Mouse (Mus musculus): ENCODE results near the gene Stom.

- TF ChIP-seq POLR2A (IDR thresholded peaks at IDR 0.05; ENCODE audit: borderline replicate concordance, low read depth, low read length) (no peak), CTCF (IDR thresholded peaks at IDR 0.05; ENCODE audit: low read depth, low read length) (no peak)
Observed at GRCm38 (mm10) chr2:35317604-35318003, 19.2 kb downstream of the Stom start.

All from bone marrow macrophage, adult 2 months (primary cell).